Mouse (Mus musculus) stomach, postnatal 0 days (tissue): ENCODE results near the gene Spaca4.

Experiments used
- CTCF ChIP-seq: IDR thresholded peaks from 2 replicates; pipeline ENCODE4 v1.5.1; 2016; ENCODE audit warnings: antibody characterized with exemption, low read depth, mild to moderate bottlenecking, moderate library complexity
- EP300 ChIP-seq: optimal IDR thresholded peaks from 2 replicates; pipeline ENCODE3; 2016; ENCODE audit warnings: antibody characterized with exemption

DNA sequence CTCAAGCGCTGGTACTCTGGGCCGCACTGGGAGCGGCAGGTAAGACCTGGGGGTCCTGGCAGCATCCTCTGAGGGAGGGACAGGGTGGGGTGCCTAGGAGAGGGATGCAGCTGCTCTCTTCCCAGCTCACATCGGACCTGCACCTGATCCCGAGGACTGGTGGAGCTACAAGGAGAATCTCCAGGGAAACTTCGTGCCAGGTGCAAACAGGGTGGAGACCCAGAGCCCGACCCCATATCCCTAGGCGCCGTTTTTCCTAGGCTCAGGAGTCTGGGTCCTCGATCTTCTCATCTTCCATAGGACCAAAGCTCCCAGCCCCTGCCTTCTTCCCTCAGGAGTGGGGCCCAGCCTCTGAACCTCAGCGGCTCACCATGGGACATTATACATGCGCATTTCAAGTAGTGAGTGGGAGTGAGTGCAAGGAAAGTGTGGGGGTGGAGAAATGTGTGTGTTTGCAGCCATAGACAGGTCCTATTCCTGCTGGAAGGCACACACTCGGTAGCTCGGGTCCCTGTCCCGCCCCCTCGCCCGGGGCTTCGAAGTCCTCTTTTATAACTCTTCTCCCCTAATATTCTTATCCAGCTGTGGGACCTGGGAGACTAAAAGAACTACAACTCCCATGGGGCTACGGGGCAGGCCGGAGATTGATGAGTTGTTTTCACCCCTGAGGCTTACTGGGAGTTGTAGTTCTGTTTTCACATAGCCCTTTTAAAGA, 25.2 kb downstream of the Spaca4 start:
- TF ChIP-seq CTCF = no peak
- TF ChIP-seq EP300 = no peak
